Mouse (Mus musculus): ENCODE measurements around the gene Rai1. TPM values are rescaled to one million over a fixed set of nuclear protein-coding genes. Genes with fewer than 3 reads are reported as not detected.

Gene Rai1
- polyA plus RNA-seq, 1 experiment, result 62.9 TPM

DNA sequence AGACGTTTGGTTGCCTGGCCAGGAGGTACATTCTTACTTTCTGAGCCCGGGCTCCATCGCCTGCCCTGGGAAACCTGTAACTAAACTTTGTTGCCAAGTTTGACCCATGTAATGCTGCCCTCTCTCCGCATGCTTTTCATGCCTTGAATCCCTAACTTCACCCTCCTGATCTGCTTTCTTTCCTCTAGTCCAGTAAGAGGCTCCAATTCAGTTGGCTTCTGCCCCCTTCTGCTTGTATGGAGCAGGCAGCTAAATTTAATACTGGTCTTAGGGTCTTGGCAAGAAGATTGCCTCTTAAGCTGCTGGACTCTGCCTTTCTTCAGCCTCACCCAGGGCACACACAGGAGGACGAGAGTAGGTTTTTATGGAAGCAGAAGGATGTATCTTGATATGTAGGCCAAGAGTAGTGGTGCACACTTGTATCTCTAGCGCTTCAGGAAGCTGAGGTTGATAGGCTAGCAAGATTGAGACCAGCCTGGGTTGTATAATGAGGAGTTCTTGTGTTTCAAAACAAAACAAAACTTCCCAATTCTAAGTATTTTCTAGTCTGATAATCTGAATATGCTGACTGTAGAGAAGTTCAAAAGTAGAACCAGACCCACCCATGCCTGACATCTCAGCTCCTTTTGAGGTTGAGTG is 10.9 kb downstream of the Rai1 start:
- Histone ChIP-seq H3K4me1 (peaks cover 96% of the 10 kb centered on the region), H3K36me3 (replicated peaks; ENCODE audit: low read length) (peaks cover 36% of the 10 kb centered on the region), H3K27me3 (replicated peaks) (no peaks in the 10 kb centered on the region), H3K4me3 (replicated peaks) (peak overlapping the region; percentile 95), H3K9me3 (no peaks in the 10 kb centered on the region)
- no peak for TF ChIP-seq GATA1 (IDR thresholded peaks at IDR 0.05; ENCODE audit: borderline replicate concordance, low read length)
- TF ChIP-seq FLI1 (IDR thresholded peaks at IDR 0.05; ENCODE audit: low read length), result no peak

DNA sequence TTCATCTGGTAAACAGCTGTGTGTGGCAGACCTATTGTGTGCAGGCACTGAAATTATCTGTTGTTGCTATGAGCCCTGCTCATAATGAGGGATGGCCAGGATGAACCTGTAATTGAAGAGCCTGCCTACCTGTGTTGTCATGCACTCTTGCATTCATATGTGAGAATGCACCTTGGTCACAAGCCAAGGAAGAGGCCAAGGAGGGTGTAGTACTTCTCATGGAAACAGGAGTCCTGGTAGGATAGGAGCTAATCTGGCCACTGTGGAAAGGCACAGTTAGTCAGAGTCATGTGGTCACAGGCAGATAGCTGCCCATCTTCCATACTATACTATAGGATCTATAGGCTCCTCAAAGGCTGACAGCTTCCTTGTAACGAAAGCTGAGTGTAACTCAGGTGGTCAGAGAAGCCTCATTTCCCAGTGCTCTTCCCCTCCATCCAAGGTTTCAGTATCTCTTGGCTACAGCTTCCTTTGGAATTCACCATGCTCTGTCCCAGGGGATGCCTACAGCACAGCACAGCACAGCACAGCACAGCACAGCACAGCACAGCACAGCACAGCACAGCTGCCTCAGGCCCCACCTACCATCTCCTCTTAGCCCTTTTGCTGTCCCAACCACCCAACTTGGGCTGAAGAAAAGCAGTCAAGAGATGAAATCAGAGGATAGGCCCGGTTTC is 15.9 kb downstream of the Rai1 start:
- Histone ChIP-seq H3K4me1 (peaks cover 97% of the 10 kb centered on the region), H3K36me3 (replicated peaks; ENCODE audit: low read length) (peaks cover 42% of the 10 kb centered on the region)
- TF ChIP-seq GATA1 (IDR thresholded peaks at IDR 0.05; ENCODE audit: borderline replicate concordance, low read length) (no peak), FLI1 (IDR thresholded peaks at IDR 0.05; ENCODE audit: low read length) (no peak)

DNA sequence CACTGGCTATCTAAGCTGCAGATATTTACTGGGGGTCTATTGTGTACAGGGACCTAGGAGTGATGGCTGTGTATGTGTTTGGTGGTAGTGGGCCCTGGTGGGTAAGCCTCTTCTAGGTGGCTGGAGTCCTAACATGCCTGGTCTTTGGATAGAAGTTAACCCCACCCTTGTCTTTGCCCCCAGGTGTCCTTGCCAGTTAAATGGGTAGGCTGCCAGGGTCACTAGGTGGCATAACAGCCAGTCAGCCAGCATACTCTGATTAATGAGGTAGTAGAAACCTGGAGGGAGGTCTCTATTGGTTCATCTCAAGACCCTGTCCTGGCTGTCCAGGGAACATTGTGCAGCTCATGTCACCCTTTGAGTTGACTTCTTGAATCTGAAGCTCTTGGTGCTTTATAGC is 17.8 kb downstream of the Rai1 start:
- no peaks in the 10 kb centered on the region for H3K9me3 ChIP-seq
- H3K4me1 ChIP-seq, result peaks cover 97% of the 10 kb centered on the region
- no peaks in the 10 kb centered on the region for H3K27me3 ChIP-seq (replicated peaks)
- TF ChIP-seq FLI1 (IDR thresholded peaks at IDR 0.05; ENCODE audit: low read length) (no peak), GATA1 (IDR thresholded peaks at IDR 0.05; ENCODE audit: borderline replicate concordance, low read length) (no peak)
- H3K36me3 ChIP-seq (replicated peaks; ENCODE audit: low read length), result peaks cover 34% of the 10 kb centered on the region
- H3K4me3 ChIP-seq (replicated peaks), result no peak overlapping the region

More for the DNA sequence above, 15.9 kb downstream of the Rai1 start:
- peak overlapping the region; percentile 4 for H3K4me3 ChIP-seq (replicated peaks)
- H3K27me3 ChIP-seq (replicated peaks), result no peaks in the 10 kb centered on the region
- no peaks in the 10 kb centered on the region for H3K9me3 ChIP-seq

DNA sequence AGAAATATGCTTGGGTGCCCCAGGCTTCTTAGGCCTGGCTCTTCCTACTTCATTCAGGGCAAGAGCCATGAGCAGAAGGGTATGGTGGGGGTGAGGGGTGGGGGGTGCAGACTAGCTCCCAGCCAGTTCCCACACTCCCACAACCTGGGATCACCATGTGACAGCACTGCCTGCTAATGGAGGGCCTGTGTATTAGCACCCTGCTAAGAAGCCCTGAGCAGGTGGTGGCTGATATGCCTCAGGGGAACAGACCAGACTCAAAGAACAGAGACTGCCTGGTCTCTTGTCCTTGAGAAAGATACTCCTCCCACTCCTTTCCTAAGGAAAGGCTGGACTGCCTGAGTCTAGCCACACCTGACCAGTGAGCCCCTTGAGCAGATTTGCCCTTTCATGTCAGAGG is 22.2 kb downstream of the Rai1 start:
- Histone ChIP-seq H3K4me1 (peaks cover 97% of the 10 kb centered on the region), H3K36me3 (replicated peaks; ENCODE audit: low read length) (peaks cover 32% of the 10 kb centered on the region)

DNA sequence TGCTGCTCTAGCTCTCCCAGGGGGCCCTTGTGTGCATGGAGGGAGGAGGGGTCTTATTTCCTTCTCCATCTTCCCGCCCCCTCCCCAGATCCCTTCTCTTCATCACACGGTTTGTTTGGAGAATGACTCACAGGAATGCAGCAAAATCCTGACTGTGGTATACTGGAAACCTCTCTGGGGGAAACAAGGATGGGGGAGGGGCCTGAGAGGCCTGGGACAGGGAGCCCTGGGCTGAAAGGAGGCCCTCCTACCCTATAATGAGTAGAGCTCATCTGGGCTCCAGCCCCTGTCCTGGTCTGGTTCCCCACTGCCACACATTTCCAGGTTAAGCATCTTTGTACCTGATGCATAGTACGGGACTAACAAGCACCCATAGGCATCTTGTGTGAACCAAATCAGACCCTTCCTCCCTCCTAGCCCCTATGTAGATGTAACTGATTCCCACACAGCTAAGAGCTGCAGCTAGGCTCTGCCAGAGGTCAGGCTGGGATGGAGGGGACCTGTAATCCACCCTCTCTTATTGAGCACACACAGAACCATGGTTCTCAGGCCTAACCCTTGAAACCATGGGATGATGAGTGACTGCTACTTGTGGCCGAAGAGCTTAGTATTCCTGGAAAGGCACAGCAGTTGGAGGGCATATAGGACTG is 23.2 kb downstream of the Rai1 start:
- peaks cover 97% of the 10 kb centered on the region for H3K4me1 ChIP-seq
- H3K36me3 ChIP-seq (replicated peaks; ENCODE audit: low read length), result peaks cover 26% of the 10 kb centered on the region
- no peaks in the 10 kb centered on the region for H3K27me3 ChIP-seq (replicated peaks)
- no peaks in the 10 kb centered on the region for H3K9me3 ChIP-seq
- TF ChIP-seq FLI1 (IDR thresholded peaks at IDR 0.05; ENCODE audit: low read length), result no peak
- no peak for TF ChIP-seq GATA1 (IDR thresholded peaks at IDR 0.05; ENCODE audit: borderline replicate concordance, low read length)
- no peak overlapping the region for H3K4me3 ChIP-seq (replicated peaks)

More for the DNA sequence above, 22.2 kb downstream of the Rai1 start:
- TF ChIP-seq FLI1 (IDR thresholded peaks at IDR 0.05; ENCODE audit: low read length) (no peak), GATA1 (IDR thresholded peaks at IDR 0.05; ENCODE audit: borderline replicate concordance, low read length) (no peak)
- Histone ChIP-seq H3K4me3 (replicated peaks) (no peak overlapping the region), H3K9me3 (no peaks in the 10 kb centered on the region), H3K27me3 (replicated peaks) (no peaks in the 10 kb centered on the region)

DNA sequence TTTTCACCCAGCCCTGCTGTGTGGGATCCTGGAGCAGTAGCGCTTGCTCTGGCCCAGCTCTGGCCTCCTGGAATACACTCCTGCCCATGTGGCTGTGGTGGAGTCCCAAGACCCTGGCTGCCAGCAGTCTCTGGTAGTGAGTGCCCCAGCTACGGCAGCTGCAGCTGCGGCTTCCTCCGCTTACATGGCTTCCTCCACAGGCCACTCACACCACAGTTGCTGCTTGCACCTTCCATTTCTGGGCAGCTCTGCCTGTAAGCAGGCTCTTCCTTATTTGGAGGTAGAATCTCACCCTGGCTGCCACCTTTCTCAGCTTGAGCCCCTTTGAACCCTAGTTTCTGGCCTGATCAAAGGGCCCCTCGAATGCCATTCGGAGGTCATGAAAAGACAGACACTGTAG is 25.7 kb downstream of the Rai1 start:
- H3K4me1 ChIP-seq, result peaks cover 100% of the 10 kb centered on the region
- no peaks in the 10 kb centered on the region for H3K27me3 ChIP-seq (replicated peaks)

DNA sequence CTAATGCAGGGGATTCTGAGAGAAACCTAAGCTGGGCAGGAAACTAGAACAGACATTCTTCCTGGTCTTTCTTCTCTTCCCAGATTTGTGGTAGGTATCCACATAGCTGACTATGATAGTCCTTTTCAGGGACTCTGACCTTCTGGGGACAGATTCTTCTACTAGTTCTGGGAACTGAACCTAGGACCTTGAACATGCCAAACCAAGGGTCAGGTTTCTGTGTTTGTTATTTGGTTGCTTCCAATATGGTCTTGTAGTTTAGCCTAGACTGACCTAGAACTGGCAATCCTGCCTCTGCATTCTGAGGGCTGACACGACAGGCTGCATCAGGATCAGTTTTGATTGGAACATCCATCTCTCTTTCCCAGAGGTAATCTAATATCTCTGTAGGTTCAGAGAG is 27.2 kb downstream of the Rai1 start:
- Histone ChIP-seq H3K9me3 (no peaks in the 10 kb centered on the region), H3K36me3 (replicated peaks; ENCODE audit: low read length) (peaks cover 30% of the 10 kb centered on the region), H3K4me3 (replicated peaks) (no peak overlapping the region), H3K27me3 (replicated peaks) (no peaks in the 10 kb centered on the region), H3K4me1 (peaks cover 100% of the 10 kb centered on the region)
- TF ChIP-seq FLI1 (IDR thresholded peaks at IDR 0.05; ENCODE audit: low read length), result no peak
- TF ChIP-seq GATA1 (IDR thresholded peaks at IDR 0.05; ENCODE audit: borderline replicate concordance, low read length), result no peak

More for the DNA sequence above, 25.7 kb downstream of the Rai1 start:
- Histone ChIP-seq H3K36me3 (replicated peaks; ENCODE audit: low read length) (peaks cover 19% of the 10 kb centered on the region), H3K4me3 (replicated peaks) (peak overlapping the region; percentile 79), H3K9me3 (no peaks in the 10 kb centered on the region)
- TF ChIP-seq FLI1 (IDR thresholded peaks at IDR 0.05; ENCODE audit: low read length) (no peak), GATA1 (IDR thresholded peaks at IDR 0.05; ENCODE audit: borderline replicate concordance, low read length) (no peak)

DNA sequence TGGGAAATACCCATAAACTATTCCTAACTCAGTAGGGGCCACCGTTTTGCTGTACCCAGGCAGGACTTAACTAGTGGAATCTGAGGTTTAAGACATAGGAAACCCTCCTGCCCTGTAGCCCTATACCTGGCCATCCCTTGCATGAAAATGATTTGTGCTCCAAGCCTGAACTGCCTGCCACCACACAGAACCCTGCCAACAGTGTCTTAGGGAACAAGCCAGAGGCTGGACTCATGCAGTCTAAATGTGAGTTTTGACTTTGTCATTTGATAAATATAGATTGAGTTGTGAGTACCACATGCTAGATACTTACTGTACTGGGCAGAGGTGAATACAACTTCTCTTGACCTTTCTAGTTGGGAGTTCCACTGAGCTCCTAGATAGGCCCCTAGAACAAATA is 31.7 kb downstream of the Rai1 start:
- Histone ChIP-seq H3K36me3 (replicated peaks; ENCODE audit: low read length) (peaks cover 45% of the 10 kb centered on the region), H3K4me3 (replicated peaks) (no peak overlapping the region), H3K4me1 (peaks cover 100% of the 10 kb centered on the region), H3K9me3 (no peaks in the 10 kb centered on the region), H3K27me3 (replicated peaks) (no peaks in the 10 kb centered on the region)
- TF ChIP-seq FLI1 (IDR thresholded peaks at IDR 0.05; ENCODE audit: low read length) (no peak), GATA1 (IDR thresholded peaks at IDR 0.05; ENCODE audit: borderline replicate concordance, low read length) (no peak)

DNA sequence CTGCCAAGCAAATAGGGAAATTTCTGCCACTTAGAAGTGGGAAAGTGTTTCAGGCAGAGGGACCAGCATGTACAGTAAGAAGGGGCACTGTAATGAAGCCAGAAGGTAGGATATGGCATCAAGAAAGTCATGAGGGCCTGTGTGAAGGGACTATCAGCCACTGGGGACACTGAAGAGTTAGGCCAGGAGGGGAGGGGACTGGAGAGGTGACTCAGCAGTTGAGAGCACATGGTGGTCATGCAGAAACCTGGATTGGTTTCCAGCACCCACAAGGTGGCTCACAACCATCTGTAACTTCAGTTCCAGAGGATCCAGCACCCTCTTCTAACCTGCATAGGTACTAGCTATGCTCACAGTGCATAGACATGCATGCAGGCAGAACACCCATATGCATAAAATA is 32.4 kb downstream of the Rai1 start:
- H3K4me3 ChIP-seq (replicated peaks), result no peak overlapping the region
- H3K36me3 ChIP-seq (replicated peaks; ENCODE audit: low read length), result peaks cover 48% of the 10 kb centered on the region
- H3K27me3 ChIP-seq (replicated peaks), result no peaks in the 10 kb centered on the region
- no peaks in the 10 kb centered on the region for H3K9me3 ChIP-seq
- no peak for TF ChIP-seq FLI1 (IDR thresholded peaks at IDR 0.05; ENCODE audit: low read length)
- no peak for TF ChIP-seq GATA1 (IDR thresholded peaks at IDR 0.05; ENCODE audit: borderline replicate concordance, low read length)
- peaks cover 100% of the 10 kb centered on the region for H3K4me1 ChIP-seq

Data from megakaryocyte, embryonic 14.5 days (primary cell).